Mouse (Mus musculus): ENCODE measurements around the gene B3gnt9.

- TF ChIP-seq CTCF (IDR thresholded peaks at IDR 0.05; ENCODE audit: low read depth, low read length) (no peak), POLR2A (IDR thresholded peaks at IDR 0.05; ENCODE audit: borderline replicate concordance, low read depth, low read length) (no peak)
These were observed 20.9 kb upstream of the B3gnt9 start, which contains the start of gene Nol3 for GRCm38 (mm10) chr8:105275840-105276239.

All from bone marrow macrophage, adult 2 months (primary cell).